Mouse (Mus musculus) stomach, embryonic 14.5 days (tissue): ENCODE results near the gene Cep295. TPM values are rescaled to one million over a fixed set of nuclear protein-coding genes. Genes with fewer than 3 reads are reported as not detected.

ENCODE experiments used
- ATAC-seq: fragments of 200-750 bp; cut with Nextera tagmentation; 2 replicates; pipeline ENCODE4 v1.8.0; 2017; ENCODE audit warnings: low read depth, moderate TSS enrichment; ENCODE audit not compliant: insufficient number of reproducible peaks, insufficient read depth, low FRiP score
- H3K27ac ChIP-seq: fragments of 300-500 bp; sonication (generic); 2 replicates; pipeline ENCODE4 v1.5.1; 2014; ENCODE audit warnings: mild to moderate bottlenecking, low read length, moderate library complexity, mixed read lengths
- H3K27me3 ChIP-seq: fragments of 300-500 bp; sonication (generic); 2 replicates; pipeline ENCODE4 v1.6.1; 2014; ENCODE audit warnings: low read length, control low read depth, mixed read lengths; ENCODE audit not compliant: control insufficient read depth, insufficient read depth
- H3K36me3 ChIP-seq: fragments of 300-500 bp; sonication (generic); 2 replicates; pipeline ENCODE4 v1.6.1; 2014; ENCODE audit warnings: mild to moderate bottlenecking, control low read depth, low read length, moderate library complexity, mixed read lengths; ENCODE audit not compliant: control insufficient read depth, insufficient read depth
- H3K4me1 ChIP-seq: fragments of 300-500 bp; sonication (generic); 2 replicates; pipeline ENCODE4 v1.6.1; 2014; ENCODE audit warnings: low read length, control low read depth, mixed read lengths; ENCODE audit not compliant: control insufficient read depth, insufficient read depth
- H3K4me2 ChIP-seq: fragments of 300-500 bp; sonication (generic); replicated peaks from 2 replicates; pipeline ENCODE4 v1.6.1; 2014; ENCODE audit warnings: low read depth, low read length, control low read depth
- H3K4me3 ChIP-seq: fragments of 300-500 bp; sonication (generic); 2 replicates; pipeline ENCODE4 v1.5.1; 2014; ENCODE audit warnings: low read depth, low read length, control low read depth
- H3K9ac ChIP-seq: fragments of 300-500 bp; sonication (generic); replicated peaks from 2 replicates; pipeline ENCODE4 v1.6.1; 2014; ENCODE audit warnings: low read depth, mild to moderate bottlenecking, control low read depth, low read length, moderate library complexity, mixed read lengths
- H3K9me3 ChIP-seq: fragments of 300-500 bp; sonication (generic); 2 replicates; pipeline ENCODE4 v1.6.1; 2016; ENCODE audit warnings: low read depth, low read length, control low read depth; ENCODE audit not compliant: control insufficient read depth
- WGBS: fragments of 180-500 bp; shearing (Covaris S2); extraction: QIAGEN DNeasy Blood & Tissue Kit; methylation state at CpG from one replicate; pipeline ENCODE4 v1.1.7; 2014; 5-methylcytosine and 5-hydroxymethylcytosine counted together
- polyA plus RNA-seq: library from polyadenylated mRNA; unstranded; fragments of >200 nt; fragmentation: Nextera tagmentation; extraction: Ambion mirVana; gene quantifications from 2 replicates; pipeline ENCODE4 v1.2.1, GENCODE M21; 2014

Cep295 gene
- polyA plus RNA-seq, 1 experiment from 2014 or later = 26.6 TPM

DNA sequence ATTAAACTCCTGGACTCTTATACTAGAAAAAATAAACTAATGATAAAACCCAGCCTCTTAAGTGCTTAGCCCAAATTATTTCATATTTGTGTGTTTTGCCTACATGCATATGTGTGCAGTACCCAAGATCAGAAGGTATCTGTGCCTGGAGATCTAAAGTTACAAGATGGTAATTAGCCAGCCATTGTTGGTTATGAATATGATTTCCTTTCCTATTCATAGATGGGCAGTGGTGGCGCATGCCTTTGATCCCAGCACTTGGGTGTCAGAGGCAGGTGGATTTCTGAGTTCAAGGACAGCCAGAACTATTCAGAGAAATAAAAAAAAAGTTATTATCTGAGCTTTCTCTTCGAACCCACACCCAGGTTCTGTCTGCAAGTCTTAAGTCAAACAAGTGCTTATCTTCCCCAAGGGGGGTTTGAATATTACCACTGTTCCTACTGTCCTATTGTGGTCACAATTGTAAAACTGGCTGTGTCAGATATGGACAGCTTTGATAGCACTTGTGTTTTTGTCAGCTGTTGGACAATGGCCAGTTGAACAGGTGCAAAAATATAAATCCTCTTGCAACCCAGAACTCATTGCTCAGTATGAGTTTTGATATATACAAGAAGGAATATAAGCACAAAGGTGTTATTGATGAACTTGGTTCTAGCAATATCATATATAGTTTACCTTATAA, 45.4 kb downstream of the Cep295 start:
- Histone ChIP-seq H3K36me3 (peaks cover 73% of the 10 kb centered on the region), H3K4me2 (no peak overlapping the region), H3K27me3 (no peaks in the 10 kb centered on the region), H3K4me3 (no peak overlapping the region), H3K4me1 (peaks cover 14% of the 10 kb centered on the region; the same call in 1 of the 2 replicates), H3K27ac (no peak overlapping the region), H3K9ac (no peak overlapping the region), H3K9me3 (no peaks in the 10 kb centered on the region)
- 91% methylated on average over 2 of the region's 2 CpGs for WGBS
- no peak for ATAC-seq

DNA sequence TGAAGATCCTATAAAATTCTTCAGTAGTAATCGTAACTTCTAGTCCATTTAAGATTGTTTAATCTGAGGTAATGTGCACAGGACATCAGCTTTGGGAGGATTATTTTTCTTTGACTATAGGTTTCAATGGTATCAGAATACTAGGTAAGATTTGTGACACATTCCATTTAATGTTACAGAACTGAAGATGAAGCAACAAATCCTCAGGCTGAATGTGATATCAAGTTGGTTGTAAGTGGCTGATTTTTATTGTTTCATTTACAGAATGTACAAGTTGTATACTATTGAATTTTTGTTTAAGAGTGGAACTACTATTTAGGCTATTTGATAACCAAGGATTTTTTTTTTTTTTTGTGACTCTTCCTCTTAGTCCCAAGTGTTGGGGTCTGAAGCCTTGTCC, 47.4 kb downstream of the Cep295 start:
- Histone ChIP-seq H3K4me3 (no peak overlapping the region), H3K27ac (no peak overlapping the region), H3K27me3 (no peaks in the 10 kb centered on the region), H3K9me3 (no peaks in the 10 kb centered on the region), H3K4me2 (no peak overlapping the region), H3K36me3 (peaks cover 64% of the 10 kb centered on the region), H3K9ac (no peak overlapping the region), H3K4me1 (peaks cover 16% of the 10 kb centered on the region; the same call in 1 of the 2 replicates)
- ATAC-seq = no peak
- 87% methylated on average over 1 of the region's 1 CpGs for WGBS

DNA sequence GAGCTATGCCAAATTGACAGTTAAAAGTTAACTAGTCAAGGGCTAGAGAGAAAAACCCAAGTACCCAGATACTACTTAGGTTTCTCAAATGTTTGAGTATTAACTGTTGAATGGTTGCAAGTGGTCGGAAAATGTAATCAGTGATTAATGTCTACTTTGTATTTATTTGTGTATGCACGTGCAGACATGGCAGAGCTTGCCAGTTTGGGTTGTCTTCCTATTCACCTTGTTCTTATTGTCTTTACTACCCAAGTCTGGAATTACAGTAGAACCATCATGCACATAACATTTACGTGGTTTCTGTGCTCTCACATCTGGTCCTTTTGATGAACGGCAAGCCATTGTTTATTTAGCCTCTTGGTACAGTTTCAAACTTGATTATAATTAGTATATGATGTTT, 48.2 kb downstream of the Cep295 start:
- WGBS = 48% methylated on average over 4 of the region's 4 CpGs
- Histone ChIP-seq H3K27ac (no peak overlapping the region), H3K9ac (no peak overlapping the region), H3K27me3 (no peaks in the 10 kb centered on the region), H3K9me3 (no peaks in the 10 kb centered on the region), H3K4me1 (peaks cover 16% of the 10 kb centered on the region; the same call in 1 of the 2 replicates), H3K4me3 (peak overlapping the region; percentile 3; the same call in 1 of the 2 replicates), H3K36me3 (peaks cover 56% of the 10 kb centered on the region), H3K4me2 (peak overlapping the region; percentile 29)
- no peak for ATAC-seq

DNA sequence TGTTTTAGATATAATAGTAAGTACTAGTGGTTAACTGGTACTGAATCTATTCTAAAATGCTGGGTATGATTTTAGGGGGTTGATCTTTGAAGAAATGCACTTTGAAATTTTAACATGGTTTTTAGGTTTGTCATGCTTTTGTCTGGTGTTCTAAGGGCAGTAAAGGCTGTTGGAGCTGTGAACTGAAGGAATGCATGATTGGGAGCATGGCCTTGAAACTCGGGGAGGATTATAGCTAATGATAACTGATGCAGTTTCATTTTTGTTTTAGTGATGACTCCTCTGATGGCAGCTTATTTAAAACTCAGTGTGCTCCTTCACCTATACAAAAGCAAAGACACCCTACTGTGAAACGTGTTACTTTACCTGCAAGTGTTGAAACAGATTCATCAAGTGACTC, 49.3 kb downstream of the Cep295 start:
- peaks cover 16% of the 10 kb centered on the region; the same call in 1 of the 2 replicates for H3K4me1 ChIP-seq
- no peaks in the 10 kb centered on the region for H3K27me3 ChIP-seq
- ATAC-seq = no peak
- H3K4me3 ChIP-seq = no peak overlapping the region
- no peaks in the 10 kb centered on the region for H3K9me3 ChIP-seq
- H3K4me2 ChIP-seq = peak overlapping the region; percentile 84; the same call in 1 of the 2 replicates
- WGBS = 43% methylated on average over 2 of the region's 2 CpGs
- H3K36me3 ChIP-seq = peaks cover 45% of the 10 kb centered on the region
- no peak overlapping the region for H3K27ac ChIP-seq
- H3K9ac ChIP-seq = peak overlapping the region; percentile 82; the same call in 1 of the 2 replicates

DNA sequence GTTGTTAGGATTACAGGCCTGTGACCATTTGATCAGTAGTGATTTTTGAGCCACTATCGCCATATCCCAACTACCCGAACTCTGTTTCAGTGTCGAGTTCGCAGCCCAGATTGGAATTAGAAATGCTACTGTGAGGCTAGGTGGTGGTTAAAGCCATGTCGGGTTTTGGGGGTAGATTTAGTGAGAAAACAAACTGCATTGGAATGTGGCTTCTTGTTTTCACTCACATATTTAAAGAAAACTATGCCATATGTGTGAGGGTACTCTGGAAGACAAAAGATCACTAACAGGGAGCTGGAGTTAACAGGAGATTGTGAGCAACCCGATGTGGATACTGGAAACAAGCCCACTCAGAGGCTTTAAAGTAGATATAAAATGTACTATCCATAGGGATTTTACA, 50.3 kb downstream of the Cep295 start:
- no peaks in the 10 kb centered on the region for H3K27me3 ChIP-seq
- peak overlapping the region; percentile 78 for H3K4me3 ChIP-seq
- peaks cover 35% of the 10 kb centered on the region for H3K36me3 ChIP-seq
- peaks cover 16% of the 10 kb centered on the region; the same call in 1 of the 2 replicates for H3K4me1 ChIP-seq
- no peak overlapping the region for H3K27ac ChIP-seq
- no peak for ATAC-seq
- WGBS = 10% methylated on average over 6 of the region's 6 CpGs
- H3K4me2 ChIP-seq = peak overlapping the region; percentile 84
- H3K9me3 ChIP-seq = no peaks in the 10 kb centered on the region
- H3K9ac ChIP-seq = peak overlapping the region; percentile 82

DNA sequence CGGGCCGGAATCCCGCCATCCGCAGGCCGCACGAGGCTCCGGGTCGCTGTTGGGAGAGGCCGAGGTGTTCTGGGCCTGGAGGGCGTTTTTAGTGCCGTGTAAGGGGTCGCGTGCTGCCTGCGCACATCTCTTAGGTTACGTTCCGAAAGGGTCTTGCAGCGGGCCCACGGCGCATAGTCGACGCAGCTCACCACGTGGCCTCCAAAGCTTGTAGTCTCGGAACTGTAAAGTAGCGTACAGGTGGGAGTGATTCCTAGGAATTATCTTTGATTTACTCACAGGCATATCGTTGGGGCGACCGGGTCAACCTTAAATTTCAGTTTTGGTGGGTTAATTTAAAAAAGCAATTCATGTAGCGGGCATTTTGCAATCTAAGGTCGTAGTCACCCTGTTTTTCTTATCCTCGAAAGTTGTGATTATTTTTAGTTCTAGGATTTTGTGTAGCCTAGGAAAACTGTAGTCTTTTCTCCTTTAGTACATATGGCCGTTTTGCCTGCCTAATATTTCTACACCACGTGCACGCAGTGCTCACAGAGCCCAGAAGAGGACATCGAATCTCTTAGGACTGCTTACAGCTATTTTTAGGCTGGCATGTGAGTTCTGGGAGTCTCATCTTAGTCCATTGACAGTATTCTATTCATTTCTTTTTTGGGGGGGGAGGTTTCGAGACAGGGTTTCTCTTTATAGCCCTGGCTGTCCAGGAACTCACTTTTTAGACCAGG, 51.0 kb downstream of the Cep295 start, which contains the start of gene 4931406C07Rik:
TSS of gene 4931406C07Rik (minus strand) at position 51 of the 722 bp plus-strand sequence.
- H3K4me3 ChIP-seq = peak within 1 kb of the TSS; percentile 78
- under 1% methylated on average over 35 of the region's 35 CpGs for WGBS

DNA sequence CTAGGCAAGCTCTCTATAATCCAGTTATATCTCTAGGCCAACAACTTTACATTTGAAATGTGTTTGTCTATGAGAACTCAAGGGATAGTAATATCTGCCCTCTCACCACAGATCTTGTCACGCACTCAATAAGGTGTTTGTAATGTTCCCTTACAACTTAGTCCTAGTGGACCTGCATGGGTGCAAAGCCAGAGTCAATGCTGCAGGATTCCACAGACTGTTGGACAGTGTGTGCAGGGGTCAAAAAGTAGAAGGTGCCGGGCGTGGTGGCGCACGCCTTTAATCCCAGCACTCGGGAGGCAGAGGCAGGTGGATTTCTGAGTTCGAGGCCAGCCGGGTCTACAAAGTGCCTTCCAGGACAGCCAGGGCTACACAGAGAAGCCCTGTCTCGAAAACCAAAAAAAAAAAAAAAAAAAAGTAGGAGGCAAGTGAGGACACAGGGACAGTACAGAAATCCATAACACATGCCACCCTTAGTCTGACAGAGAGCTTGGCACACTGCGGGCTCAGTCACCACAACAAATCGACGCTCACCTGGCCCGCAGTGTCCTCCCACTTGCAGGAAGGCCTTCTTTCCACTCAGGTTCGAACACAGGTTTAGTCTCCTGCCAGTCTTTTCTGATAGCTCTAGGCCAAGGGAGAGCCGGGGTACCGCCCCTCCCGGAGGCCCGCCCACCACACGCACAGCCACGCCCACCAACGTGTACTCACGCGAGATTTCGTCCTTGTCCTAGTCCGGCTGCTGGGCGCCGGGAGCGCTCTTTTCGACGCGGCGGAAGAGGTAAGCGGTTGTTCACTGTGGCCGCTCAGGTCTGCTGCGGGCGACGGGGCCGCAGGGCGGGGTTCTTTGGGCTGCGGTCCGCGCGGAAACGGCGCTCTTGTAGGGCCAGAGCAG, 51.8 kb downstream of the Cep295 start, which contains the start of gene Taf1d:
TSS of gene Taf1d (plus strand) at position 712 of the 895 bp plus-strand sequence.
- H3K27me3 ChIP-seq = no peaks in the 10 kb centered on the region
- H3K4me2 ChIP-seq = peak within 1 kb of the TSS; percentile 84
- peaks cover 23% of the 10 kb centered on the region for H3K36me3 ChIP-seq
- WGBS = 13% methylated on average over 45 of the region's 45 CpGs
- H3K4me1 ChIP-seq = peaks cover 22% of the 10 kb centered on the region; the same call in 1 of the 2 replicates
- no peaks in the 10 kb centered on the region for H3K9me3 ChIP-seq
- H3K9ac ChIP-seq = peak within 1 kb of the TSS; percentile 82
- peak within 1 kb of the TSS; percentile 93 for H3K27ac ChIP-seq
- ATAC-seq = peak; percentile 95
- H3K4me3 ChIP-seq = peak within 1 kb of the TSS; percentile 78

More for the DNA sequence above, 51.0 kb downstream of the Cep295 start, which contains the start of gene 4931406C07Rik:
- Histone ChIP-seq H3K9ac (peak within 1 kb of the TSS; percentile 82), H3K27ac (peak within 1 kb of the TSS; percentile 93), H3K27me3 (no peaks in the 10 kb centered on the region), H3K36me3 (peaks cover 28% of the 10 kb centered on the region), H3K4me2 (peak within 1 kb of the TSS; percentile 84), H3K9me3 (no peaks in the 10 kb centered on the region), H3K4me1 (peaks cover 17% of the 10 kb centered on the region; the same call in 1 of the 2 replicates)
- peak; percentile 74; the same call in 1 of the 2 replicates for ATAC-seq

DNA sequence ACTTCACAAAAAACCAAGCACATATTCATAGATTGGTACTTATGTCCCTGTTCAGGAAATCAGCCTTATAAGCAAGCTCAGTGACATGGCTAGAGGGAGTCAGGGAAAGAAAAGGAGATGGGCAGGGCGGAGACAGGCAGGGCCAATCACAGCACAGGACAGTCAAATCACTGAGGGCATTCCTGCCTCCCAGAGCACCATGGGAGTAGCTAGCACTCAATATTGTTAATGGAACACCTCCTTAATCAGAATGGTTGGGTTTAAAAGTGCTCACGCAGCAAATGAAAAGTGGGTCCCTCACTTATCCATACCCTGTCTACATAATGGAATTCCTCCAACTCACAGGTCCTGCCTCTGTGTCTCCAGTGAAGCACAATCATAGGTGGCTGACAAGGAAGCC, 54.7 kb downstream of the Cep295 start:
- no peak for ATAC-seq
- Histone ChIP-seq H3K9me3 (no peaks in the 10 kb centered on the region), H3K9ac (no peak overlapping the region), H3K36me3 (no peaks in the 10 kb centered on the region), H3K4me3 (no peak overlapping the region), H3K27me3 (no peaks in the 10 kb centered on the region), H3K4me2 (no peak overlapping the region), H3K4me1 (peaks cover 15% of the 10 kb centered on the region; the same call in 1 of the 2 replicates), H3K27ac (no peak overlapping the region)
- 57% methylated on average over 2 of the region's 2 CpGs for WGBS
